Mouse (Mus musculus) lung, embryonic 14.5 days (tissue): ENCODE results near the gene Zfp213. TPM values are rescaled to one million over a fixed set of nuclear protein-coding genes. Genes with fewer than 3 reads are reported as not detected.

ENCODE experiments used
- ATAC-seq: fragments of 200-750 bp; cut with Nextera tagmentation; 2 replicates; pipeline ENCODE4 v1.8.0; 2017; ENCODE audit warnings: mild to moderate bottlenecking, moderate TSS enrichment, moderate library complexity; ENCODE audit not compliant: insufficient read depth
- DNase-seq: peaks from one replicate; pipeline ENCODE4 v3.0.0-alpha.2; 2015
- H3K27ac ChIP-seq: fragments of 300-500 bp; sonication (generic); 2 replicates; pipeline ENCODE4 v1.5.1; 2014; ENCODE audit warnings: low read depth, mild to moderate bottlenecking, moderate library complexity
- H3K27me3 ChIP-seq: fragments of 300-500 bp; sonication (generic); 2 replicates; pipeline ENCODE4 v1.6.1; 2014; ENCODE audit warnings: low read length, control low read depth; ENCODE audit not compliant: insufficient read depth
- H3K36me3 ChIP-seq: fragments of 300-500 bp; sonication (generic); 2 replicates; pipeline ENCODE4 v1.6.1; 2014; ENCODE audit warnings: control low read depth; ENCODE audit not compliant: insufficient read depth
- H3K4me1 ChIP-seq: fragments of 300-500 bp; sonication (generic); 2 replicates; pipeline ENCODE4 v1.6.1; 2014; ENCODE audit warnings: antibody characterized with exemption, control low read depth; ENCODE audit not compliant: insufficient read depth
- H3K4me2 ChIP-seq: fragments of 300-500 bp; sonication (generic); 2 replicates; pipeline ENCODE4 v1.6.1; 2014; ENCODE audit warnings: mild to moderate bottlenecking
- H3K4me3 ChIP-seq: fragments of 300-500 bp; sonication (generic); 2 replicates; pipeline ENCODE4 v1.5.1; 2014; ENCODE audit warnings: low read depth, low read length
- H3K9ac ChIP-seq: fragments of 300-500 bp; sonication (generic); 2 replicates; pipeline ENCODE4 v1.6.1; 2014
- H3K9me3 ChIP-seq: fragments of 300-500 bp; sonication (generic); 2 replicates; pipeline ENCODE4 v1.6.1; 2016; ENCODE audit warnings: low read depth, low read length, control low read depth
- CTCF ChIP-seq: IDR thresholded peaks from 2 replicates; pipeline ENCODE4 v1.5.1; 2016; ENCODE audit warnings: antibody characterized with exemption, low read depth
- WGBS: fragments of 180-500 bp; shearing (Covaris S2); extraction: QIAGEN DNeasy Blood & Tissue Kit; methylation state at CpG from one replicate; pipeline ENCODE4 v1.1.7; 2014; 5-methylcytosine and 5-hydroxymethylcytosine counted together
- polyA plus RNA-seq: library from polyadenylated mRNA; unstranded; fragments of >200 nt; fragmentation: Nextera tagmentation; extraction: Ambion mirVana; gene quantifications from 2 replicates; pipeline ENCODE4 v1.2.1, GENCODE M21; 2014

Gene Zfp213
- polyA plus RNA-seq, 1 experiment from 2014 or later = 24.7 TPM

DNA sequence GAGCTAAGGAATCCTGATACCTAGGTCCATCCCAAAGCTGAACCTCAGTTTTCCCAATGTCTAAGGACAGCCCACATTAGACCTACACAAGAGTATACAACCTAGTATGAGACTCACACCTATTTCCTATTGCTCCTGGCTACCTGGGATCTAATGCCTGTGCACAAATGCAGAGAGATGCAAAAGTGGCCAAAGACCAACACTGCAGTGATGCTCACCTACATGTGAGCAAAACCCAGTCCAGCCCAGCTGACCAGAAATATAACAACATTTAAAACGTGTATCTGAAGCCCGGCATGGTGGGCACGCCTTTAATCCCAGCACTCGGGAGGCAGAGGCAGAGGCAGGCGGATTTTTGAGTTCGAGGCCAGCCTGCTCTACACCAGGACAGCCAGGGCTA lies 18.2 kb downstream of the Zfp213 start:
- Histone ChIP-seq H3K9me3 (no peaks in the 10 kb centered on the region), H3K4me2 (peak overlapping the region; percentile 59), H3K27ac (no peak overlapping the region), H3K27me3 (no peaks in the 10 kb centered on the region), H3K4me3 (peak overlapping the region; percentile 69), H3K36me3 (no peaks in the 10 kb centered on the region), H3K4me1 (0 out of 2 replicates have a peak, but pooled peaks cover 3% of the 10 kb centered on the region), H3K9ac (no peak overlapping the region)
- no peak for ATAC-seq
- WGBS = 14% methylated on average over 6 of the region's 6 CpGs
- peak; percentile 35 for DNase-seq
- no peak for TF ChIP-seq CTCF

DNA sequence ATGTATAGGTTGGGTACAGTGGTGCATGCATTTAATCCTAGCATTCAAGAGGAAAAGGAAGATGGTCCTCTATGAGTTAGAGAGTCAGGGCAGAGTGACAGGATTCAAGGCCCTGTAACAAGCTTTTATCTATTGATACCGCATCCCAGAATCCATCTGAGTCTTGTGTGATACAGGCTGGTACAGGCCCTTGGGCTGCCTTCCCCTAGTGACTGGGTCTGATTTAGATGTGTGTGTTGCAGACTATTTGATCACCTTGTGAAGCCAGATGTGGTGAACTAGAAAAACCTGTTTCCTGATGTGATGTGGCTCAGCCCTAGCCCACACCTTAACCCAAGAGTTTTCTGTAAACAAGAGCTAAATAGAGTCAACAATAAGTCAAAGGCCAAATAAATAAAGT lies 19.3 kb downstream of the Zfp213 start:
- Histone ChIP-seq H3K36me3 (no peaks in the 10 kb centered on the region), H3K9me3 (no peaks in the 10 kb centered on the region), H3K4me1 (peaks cover 3% of the 10 kb centered on the region; the same call in 1 of the 2 replicates), H3K27me3 (peaks cover under 1% of the 10 kb centered on the region; the same call in 1 of the 2 replicates), H3K4me2 (no peak overlapping the region), H3K27ac (no peak overlapping the region), H3K4me3 (no peak overlapping the region), H3K9ac (no peak overlapping the region)
- no peak for ATAC-seq
- WGBS = 89% methylated on average over 1 of the region's 1 CpGs
- DNase-seq = no peak
- TF ChIP-seq CTCF = no peak

DNA sequence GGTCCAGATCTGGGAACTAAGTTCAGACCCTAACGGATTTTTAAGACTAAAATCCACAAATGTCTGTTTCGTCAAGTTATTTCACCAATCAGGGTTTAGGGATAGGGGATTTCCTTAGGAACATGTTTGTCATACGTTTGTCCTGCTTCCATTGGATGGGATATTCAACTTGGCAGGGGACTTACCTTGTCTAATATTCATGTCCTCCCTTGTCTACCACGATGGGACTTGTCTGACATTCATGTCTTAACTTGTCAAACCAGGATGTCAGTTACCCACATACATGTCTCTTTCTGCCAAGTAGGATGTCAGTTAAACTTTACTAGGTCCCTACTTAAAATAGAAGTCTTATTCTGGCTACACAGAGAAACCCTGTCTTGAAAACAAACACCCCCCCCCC lies 20.1 kb downstream of the Zfp213 start:
- TF ChIP-seq CTCF = no peak
- DNase-seq (no peak), ATAC-seq (no peak)

DNA sequence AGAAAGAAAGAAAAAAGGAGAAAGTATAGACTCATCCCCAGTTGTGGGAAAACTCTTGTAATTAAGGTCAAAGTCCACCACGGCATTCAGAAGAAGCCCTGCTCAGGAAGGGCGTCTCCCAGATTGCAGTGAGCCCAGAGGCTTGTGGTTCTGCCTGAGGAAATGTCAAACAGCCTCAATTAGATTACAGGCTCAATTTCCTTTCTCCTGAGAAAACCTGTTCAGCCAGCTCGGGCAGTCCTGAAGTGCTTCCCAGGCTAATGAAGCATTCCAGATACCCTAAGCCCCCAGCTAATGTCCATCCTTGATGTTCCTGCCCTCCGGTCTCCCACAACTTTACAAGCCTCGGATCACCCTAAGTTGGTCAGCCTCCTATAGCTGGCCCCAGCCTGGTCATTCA lies 20.7 kb downstream of the Zfp213 start:
- H3K9me3 ChIP-seq = no peaks in the 10 kb centered on the region
- peaks cover 6% of the 10 kb centered on the region; the same call in 1 of the 2 replicates for H3K4me1 ChIP-seq
- no peak overlapping the region for H3K9ac ChIP-seq
- H3K4me2 ChIP-seq = peak overlapping the region; percentile 38
- no peak for TF ChIP-seq CTCF
- ATAC-seq = no peak
- H3K27ac ChIP-seq = no peak overlapping the region
- 40% methylated on average over 5 of the region's 5 CpGs for WGBS
- peak; percentile 72 for DNase-seq
- peaks cover 11% of the 10 kb centered on the region for H3K27me3 ChIP-seq
- no peaks in the 10 kb centered on the region for H3K36me3 ChIP-seq
- H3K4me3 ChIP-seq = no peak overlapping the region

More for the DNA sequence above, 20.1 kb downstream of the Zfp213 start:
- no peak overlapping the region for H3K4me3 ChIP-seq
- 70% methylated on average over 4 of the region's 4 CpGs for WGBS
- H3K9ac ChIP-seq = no peak overlapping the region
- no peak overlapping the region for H3K4me2 ChIP-seq
- no peaks in the 10 kb centered on the region for H3K36me3 ChIP-seq
- no peaks in the 10 kb centered on the region for H3K9me3 ChIP-seq
- peaks cover 3% of the 10 kb centered on the region; the same call in 1 of the 2 replicates for H3K4me1 ChIP-seq
- no peak overlapping the region for H3K27ac ChIP-seq
- H3K27me3 ChIP-seq = peaks cover 8% of the 10 kb centered on the region

DNA sequence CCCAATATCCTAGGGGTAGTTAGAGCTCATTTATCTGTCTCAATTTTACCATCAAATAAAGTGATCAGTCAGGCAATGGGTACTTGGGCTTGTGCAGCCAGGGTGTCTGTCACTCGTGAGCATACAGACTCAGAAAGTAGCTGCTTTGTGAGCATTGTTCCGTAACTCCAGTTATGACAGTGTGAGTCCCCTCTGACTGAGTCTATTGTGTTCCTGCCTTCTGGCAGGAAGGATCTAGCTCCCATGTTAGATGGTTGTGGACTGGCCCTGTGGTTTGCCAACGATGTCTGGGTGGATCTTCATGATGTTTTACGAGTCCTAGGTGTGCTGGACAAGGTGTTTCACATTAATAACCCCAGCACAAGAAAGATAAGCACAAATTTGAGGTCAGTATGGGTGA lies 21.2 kb downstream of the Zfp213 start:
- DNase-seq = no peak
- H3K27ac ChIP-seq = no peak overlapping the region
- no peak overlapping the region for H3K9ac ChIP-seq
- TF ChIP-seq CTCF = no peak
- H3K27me3 ChIP-seq = peaks cover 14% of the 10 kb centered on the region
- no peak overlapping the region for H3K4me3 ChIP-seq
- H3K4me1 ChIP-seq = peaks cover 7% of the 10 kb centered on the region; the same call in 1 of the 2 replicates
- H3K9me3 ChIP-seq = no peaks in the 10 kb centered on the region
- WGBS = 47% methylated on average over 4 of the region's 4 CpGs
- ATAC-seq = no peak
- H3K36me3 ChIP-seq = no peaks in the 10 kb centered on the region
- peak overlapping the region; percentile 38; the same call in 1 of the 2 replicates for H3K4me2 ChIP-seq

DNA sequence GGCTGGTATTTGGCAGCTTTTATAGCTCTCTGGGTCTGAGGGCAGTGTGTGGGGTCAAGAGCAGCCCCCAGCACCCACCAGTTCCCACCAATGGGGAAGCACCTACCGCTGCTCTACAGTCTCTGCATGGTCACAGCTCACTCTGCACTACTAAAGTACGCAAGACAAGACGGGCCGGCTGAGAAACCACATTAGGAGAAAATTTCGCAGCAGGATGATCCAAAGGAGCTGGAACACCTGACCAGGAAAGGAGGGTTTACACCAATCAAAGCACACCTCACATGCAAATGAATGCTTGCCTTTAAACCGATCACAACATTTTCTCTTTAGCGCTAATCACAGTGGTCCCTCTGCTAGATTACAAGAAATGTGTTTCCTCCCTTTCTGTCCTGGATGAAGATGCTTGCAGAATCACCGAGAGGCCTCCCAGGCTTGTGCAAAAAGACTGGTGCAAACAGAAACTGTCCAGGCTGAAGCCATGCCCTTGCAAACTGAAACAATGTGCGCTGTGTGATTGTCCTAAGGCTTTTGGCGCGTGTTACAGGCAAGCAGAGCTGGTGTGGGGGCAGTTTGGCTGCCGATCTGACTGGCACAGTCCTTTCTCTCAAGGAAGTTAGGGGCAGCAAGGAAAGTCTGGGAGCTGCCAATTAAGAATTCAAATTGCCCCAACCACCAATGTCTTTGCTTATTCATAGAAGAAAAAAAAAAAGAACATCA lies 21.9 kb downstream of the Zfp213 start:
- ATAC-seq (no peak), DNase-seq (no peak)
- Histone ChIP-seq H3K4me3 (no peak overlapping the region), H3K9me3 (no peaks in the 10 kb centered on the region), H3K27me3 (peaks cover 21% of the 10 kb centered on the region), H3K36me3 (no peaks in the 10 kb centered on the region), H3K27ac (no peak overlapping the region), H3K4me1 (peaks cover 7% of the 10 kb centered on the region; the same call in 1 of the 2 replicates), H3K4me2 (peak overlapping the region; percentile 45), H3K9ac (no peak overlapping the region)
- TF ChIP-seq CTCF = no peak
- 23% methylated on average over 12 of the region's 12 CpGs for WGBS

DNA sequence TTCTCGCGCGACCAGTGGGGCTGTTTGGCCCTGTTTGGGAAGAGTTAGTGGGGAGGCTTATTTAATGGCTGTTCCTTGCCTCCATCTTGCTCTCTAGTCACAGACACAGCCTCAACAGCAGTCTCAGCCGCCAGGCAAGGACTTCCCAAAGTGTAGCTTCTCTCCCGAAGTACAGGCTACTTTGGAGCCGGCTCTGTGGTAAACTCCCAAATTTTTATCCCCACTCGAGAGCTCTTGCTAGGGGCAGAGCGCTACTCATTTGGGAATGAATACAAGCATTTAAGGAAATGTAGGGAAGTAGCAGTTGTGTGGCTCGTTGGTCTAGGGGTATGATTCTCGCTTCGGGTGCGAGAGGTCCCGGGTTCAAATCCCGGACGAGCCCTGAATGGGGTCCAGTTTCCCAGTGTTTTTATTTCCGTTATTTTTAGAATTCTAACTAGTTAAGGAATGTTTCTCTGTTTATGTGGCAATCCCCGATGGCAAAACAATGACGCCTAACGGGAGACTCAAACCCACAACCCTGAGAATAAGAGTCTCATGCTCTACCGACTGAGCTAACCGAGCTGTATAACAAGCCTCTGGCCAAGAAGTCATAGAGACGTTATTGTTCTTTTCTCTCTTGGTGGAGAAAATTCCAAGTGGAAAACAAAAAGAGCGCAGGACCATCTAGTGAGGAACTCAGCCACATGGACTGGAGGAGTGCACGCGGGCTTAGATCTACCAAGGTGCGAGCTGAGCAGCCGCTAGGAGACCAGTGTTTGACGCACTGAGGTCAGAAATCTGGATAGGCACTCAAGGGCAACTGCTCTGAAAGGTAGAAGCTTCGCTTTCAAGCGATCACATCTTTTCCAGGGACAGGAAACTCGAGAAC lies 23.2 kb downstream of the Zfp213 start:
- no peak for TF ChIP-seq CTCF
- DNase-seq (peak; percentile 75), ATAC-seq (peak; percentile 68)
- Histone ChIP-seq H3K36me3 (no peaks in the 10 kb centered on the region), H3K4me3 (peak overlapping the region; percentile 31), H3K9ac (no peak overlapping the region), H3K27ac (no peak overlapping the region), H3K4me1 (peaks cover 7% of the 10 kb centered on the region; the same call in 1 of the 2 replicates), H3K9me3 (no peaks in the 10 kb centered on the region), H3K4me2 (peak overlapping the region; percentile 50), H3K27me3 (peaks cover 23% of the 10 kb centered on the region)
- 13% methylated on average over 31 of the region's 31 CpGs for WGBS
